Mouse (Mus musculus) CH12.LX (cell line): ENCODE measurements at regions not wholly inside any gene's neighbourhood (a gene's known extent, or its start where the extent isn't known, plus 50 kb on each side); places are given as distances from the start of the nearest gene placed in this dataset.

ENCODE experiments used
- CTCF ChIP-seq, 2 experiments: IDR thresholded peaks in 1 of 2; conservative IDR thresholded peaks in 1 of 2; 2 replicates each; pipeline ENCODE4 v1.5.1; 2011 to 2012; ENCODE audit warnings: low read depth in 2 of 2, low read length in 2 of 2, improper control_type of control experiment in 1 of 2, inconsistent platforms in 1 of 2, mild to moderate bottlenecking in 1 of 2, moderate library complexity in 1 of 2
- IRF4 ChIP-seq: IDR thresholded peaks from 2 replicates; pipeline ENCODE4 v1.6.1; 2014; ENCODE audit warnings: low read depth, mild to moderate bottlenecking, inconsistent platforms, low read length, improper control_type of control experiment
- MAFK ChIP-seq: IDR thresholded peaks from 2 replicates; pipeline ENCODE4 v1.6.1; 2011; ENCODE audit warnings: low read length, improper control_type of control experiment; ENCODE audit not compliant: insufficient replicate concordance
- POLR2A ChIP-seq: IDR thresholded peaks from 2 replicates; pipeline ENCODE4 v1.6.1; 2011; ENCODE audit warnings: low read depth, mild to moderate bottlenecking, improper control_type of control experiment, low read length

GRCm38 (mm10) chr5:106122928-106123327 is 246.6 kb downstream of the Zfp326 start:
- TF ChIP-seq CTCF (conservative IDR thresholded peaks at IDR 0.05 in 1 of 2, IDR thresholded peaks at IDR 0.05 in 1 of 2; ENCODE audit: low read depth in 2 of 2, low read length in 2 of 2) (no peak), POLR2A (no peak), MAFK (no peak), IRF4 (no peak)
